Mouse (Mus musculus): Measurements from ENCODE around the gene Adgrb3. TPM values are rescaled to one million over a fixed set of nuclear protein-coding genes. Genes with fewer than 3 reads are reported as not detected.

Adgrb3 gene
- under 1 TPM; 0.12 to 0.23 (median 0.15) TPM for polyA plus RNA-seq (2017; shearing (Covaris generic))

DNA sequence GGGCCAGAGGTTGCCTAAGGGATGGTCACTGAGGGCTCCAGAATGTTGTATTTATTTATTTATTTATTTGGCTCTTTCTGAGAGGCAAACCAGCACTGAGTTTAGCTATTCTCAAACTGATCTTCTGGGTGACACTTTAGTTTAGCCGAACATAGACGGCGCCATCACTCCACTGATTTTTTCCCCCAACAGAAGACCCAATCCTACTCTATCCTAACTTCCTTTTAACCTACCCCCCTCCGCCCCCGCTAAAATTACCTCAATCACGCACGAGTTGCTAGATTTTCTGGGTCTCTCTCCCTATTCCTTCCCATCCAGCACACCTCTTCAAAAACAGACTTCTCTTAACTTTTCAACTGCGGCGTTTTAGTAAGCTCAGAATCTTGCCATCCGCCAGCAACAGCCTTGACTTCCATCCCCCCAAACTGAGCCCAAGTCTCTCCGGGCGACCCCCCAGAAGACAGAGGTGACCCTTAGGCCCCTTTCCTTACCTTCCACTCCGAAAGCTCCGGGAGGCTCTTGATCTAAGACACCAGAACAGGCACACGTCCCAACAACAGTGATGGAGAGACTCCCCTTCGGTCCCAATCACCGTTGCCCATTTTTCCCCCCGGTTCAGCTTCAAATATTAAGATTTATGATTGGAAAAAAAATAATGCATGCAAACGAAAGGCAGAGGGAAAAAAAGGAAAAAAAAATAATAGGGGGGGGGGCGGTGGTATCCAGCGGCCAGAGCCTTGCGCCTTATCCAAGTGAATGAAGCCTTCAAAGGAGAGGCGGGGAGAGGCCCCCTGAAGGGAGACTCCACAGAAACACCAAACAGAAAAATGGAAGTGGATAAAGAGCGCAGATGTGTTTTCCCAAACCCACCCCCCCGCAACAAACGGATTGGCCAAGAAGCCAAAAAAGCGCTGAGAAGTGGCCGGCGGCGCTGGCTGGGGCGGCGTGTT, at the start of gene Adgrb3:
TSS of gene Adgrb3 (minus strand) at position 737 of the 950 bp plus-strand sequence.
- ATAC-seq, result no peak

DNA sequence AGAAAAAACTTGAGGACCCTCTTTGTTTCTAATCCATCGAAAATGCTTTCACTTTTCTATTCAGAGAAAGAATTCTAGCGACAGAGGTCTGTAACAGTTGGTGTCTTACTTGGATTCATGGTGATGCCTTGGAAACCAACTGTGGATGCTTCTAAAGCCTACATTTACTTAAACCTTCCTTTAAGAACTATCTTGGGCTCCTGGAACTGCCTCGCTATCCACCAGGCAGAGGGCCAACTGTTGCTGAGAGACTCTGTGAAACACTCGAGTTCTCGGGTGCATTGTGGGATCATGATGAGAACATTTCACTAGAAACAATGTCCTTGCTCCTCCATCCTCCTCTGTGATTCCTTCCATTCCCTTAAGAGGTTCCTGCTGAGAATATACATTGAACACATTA, 48.0 kb upstream of the Adgrb3 start:
- ATAC-seq, result no peak

DNA sequence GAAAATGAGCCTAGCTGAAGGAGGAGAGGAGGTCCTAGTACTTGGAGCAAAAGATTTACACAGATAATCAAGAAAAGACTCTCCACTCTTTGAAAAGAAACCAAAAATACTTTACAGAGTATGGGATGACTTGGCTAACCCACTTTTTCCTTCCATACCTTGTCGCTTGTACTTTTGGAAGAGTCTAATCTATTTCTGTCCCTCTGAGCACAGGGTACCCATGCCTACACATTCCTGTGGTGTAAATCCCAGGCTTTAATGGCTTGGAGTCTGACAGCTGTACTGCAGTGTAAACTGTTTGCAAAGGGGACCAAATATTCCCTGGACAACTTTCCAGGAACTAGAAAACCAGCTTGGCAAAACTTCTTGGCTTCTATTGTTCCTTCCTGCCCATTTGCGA, 28.0 kb upstream of the Adgrb3 start:
- ATAC-seq, result no peak

DNA sequence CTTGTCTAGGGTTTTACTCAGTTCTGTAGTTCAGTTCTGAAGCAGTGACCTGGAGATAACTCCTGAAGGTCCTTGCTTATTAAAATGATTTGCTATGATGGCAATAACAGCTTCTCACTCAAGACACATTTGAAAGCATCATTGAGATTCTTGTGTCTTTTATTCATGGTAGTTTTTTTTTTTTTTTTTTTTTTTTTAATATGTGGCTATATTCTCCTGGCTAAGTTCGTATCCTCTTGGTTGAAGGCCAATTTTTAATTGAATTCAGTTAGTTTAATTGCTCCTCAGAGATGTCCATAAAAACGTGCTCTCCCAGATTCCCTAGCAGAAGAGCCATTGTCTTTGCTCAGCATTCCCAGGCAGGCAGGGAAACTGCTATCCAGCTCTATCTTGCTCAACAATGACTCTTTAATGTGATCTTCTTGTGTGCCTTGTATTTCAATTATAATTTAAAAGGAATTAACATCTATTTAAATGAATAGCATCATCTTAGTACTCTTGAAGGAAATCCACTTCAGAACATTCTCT, 25.0 kb upstream of the Adgrb3 start:
- no peak for ATAC-seq

DNA sequence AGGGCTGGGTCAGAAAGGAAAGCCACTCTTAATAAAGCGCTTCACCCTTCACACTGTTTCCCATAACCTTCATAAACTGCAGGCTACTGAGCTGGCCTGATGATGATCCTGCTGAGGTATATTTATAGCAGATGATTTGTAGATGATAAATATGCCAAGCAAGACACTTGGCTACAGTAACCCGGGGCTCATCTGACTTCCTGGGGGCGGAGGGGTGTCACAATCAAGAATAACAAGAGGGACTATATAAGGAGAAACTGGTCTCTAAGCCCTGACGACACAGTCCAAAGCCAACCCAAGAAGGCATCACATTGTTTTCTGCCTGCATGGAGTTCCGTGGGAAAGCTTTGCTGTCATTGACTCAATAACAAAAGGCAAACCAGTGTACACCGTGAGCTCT, 2.8 kb upstream of the Adgrb3 start:
- no peak for ATAC-seq

DNA sequence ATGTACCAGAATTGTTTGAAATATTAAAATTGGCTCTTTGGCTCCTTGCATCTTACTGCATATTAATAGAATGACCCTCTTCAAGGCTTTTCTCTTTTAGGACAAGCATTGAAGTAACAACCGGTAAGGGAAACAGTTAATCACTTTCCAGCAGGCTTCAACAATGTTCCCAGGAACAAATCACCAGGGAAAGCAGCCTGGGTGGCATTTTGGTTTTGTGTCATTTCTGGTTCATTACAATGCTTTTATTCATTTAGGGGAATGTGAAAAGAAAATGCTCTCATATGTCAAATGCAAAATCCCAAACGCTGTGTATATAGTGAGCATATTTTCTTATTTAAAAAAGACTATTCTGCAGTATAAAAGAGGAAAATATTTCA, 2.0 kb upstream of the Adgrb3 start:
- ATAC-seq, result no peak

DNA sequence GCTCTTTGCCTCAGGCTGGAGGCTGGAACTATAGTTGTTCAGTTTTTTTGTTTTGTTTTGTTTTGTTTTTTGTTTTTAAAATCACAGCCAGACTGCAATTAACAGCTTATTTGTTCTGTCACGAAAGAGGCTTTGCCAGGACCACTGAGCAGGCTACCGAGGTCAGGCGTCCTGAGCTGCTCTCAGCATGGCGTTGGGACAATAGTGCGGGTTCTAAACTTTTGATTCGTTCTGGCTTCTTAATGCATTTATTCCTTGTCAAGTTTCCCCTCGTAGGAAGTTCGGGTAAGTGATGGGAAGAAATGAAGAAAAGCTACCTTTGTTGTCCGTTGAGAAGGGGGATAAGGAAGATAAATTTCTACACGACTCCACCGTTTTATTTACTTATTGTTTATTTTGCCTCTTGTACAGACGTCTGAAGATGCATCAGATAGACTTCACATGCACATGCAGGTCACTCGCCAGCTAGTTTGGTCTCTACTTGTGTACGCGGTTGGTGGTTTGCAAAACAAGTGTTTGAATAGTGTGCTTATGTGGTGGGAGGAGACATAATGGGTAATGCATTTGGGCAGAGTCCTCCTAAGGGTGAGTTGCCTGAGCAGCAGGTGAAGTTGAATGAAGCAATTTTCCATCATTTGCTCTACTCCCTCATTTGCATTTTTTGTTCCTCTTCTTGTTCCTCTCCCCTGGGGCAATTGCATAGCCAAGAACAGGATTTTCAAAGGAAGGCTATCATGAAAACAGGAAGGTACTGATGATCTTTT, 1.4 kb upstream of the Adgrb3 start:
- ATAC-seq, result no peak

DNA sequence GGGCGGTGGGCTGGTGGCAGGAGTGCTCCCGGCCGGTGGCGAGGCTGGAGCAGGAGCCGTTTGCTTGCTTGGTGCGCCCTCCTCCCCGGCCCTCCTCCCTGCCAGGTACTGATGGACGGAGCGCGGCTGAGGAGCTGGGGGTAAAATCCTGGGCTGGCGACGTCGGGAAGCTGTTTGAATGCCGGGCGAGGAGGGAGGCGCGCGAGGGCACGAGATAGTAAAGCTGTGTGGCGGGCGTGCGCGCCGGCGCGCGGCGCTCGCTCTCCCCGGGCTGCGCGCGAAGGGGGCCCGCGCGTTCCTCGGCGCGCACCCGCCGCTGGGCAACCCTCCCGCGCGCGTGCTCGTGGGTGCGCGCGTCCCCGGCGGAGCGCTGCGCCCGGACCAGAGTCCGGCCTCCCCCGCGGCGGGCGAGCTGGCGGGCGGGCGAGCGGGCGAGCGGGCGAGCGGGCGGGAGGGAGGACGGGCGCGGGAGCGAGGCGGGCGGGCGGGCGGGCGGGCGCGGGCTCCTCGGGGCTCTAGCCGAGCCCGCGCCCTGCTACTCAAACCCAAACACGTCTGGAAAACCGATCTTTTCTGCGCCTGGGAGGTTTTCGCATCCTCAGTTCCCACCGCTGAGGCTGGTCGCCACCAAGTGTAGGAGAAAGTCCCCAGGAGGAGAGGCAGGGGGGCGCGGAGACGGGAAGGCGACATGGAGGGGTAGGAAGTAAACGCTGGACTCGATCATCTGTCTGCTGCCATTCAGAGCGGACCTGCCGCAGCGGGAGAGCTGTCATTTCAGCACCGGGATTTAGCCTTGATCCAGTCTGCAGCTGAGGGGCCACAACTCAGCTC, 629 bp upstream of the Adgrb3 start:
- no peak for ATAC-seq

DNA sequence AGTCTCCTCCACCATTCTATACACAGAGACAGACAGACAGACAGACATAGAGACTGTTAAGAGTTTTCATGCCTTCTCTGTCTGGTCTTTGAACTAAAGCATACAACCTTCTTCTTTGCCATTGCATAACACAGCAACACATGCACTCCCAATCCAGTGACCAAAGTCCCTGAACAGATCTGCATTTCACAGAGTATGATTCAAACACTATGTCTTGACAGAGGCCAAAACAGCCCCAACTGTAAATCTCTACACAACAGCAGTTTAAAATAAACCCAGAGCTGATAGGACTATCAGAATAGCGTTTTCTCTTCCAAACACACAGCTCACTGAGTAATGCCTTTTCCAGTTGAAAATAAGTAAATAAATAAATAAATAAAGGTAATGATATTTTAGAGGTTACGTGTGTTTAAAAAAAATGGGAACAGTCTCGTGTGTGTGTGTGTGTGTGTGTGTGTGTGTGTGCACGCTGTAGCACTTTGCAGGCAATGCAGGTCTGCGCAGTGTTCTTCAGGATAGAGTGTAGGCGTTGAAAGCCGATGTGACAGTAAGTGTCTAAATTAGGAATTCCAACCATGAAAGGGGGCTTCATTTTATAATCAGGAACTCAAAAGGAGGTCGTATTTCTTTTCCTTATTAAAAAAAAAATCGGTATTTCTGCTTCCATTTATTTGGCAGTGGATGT, 1.3 kb downstream of the Adgrb3 start:
- no peak for ATAC-seq

DNA sequence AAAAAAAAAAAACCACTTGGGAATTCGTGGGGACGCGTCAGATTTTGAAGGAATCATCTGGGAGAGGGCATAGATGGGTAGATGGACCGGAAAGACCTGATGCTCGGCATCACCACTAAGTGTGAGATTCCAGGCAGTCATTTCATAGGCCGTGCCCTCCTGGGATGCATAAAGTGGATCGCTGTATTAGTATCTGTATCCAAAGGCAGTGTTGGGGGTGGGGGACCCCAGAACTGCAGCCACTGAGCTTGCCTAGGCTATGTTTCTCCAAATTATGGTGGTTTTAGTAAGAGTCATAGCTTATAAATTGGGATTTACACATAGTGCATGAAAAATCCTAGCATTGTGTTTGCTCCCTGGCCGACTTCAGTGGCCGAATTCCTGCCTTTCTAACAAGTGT, 2.1 kb downstream of the Adgrb3 start:
- ATAC-seq, result no peak

DNA sequence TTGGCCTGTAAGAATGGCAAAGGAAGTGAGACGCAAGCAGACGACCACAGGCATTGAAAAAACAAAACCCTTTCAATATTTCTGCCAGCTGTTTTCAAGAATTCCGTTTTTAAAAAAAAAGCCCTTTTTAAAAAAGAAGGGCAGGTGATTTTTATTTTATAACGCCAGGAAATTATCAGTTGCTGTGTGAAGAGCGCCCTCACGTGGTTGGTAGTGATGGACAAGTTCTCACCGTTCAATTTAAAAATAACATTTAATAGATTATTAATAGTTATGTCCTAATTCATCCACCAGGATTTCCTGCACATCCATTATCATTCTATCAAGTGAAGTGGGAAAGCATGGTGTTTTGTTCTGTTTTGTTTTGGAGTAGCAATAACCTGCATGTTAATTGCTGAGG, 2.7 kb downstream of the Adgrb3 start:
- no peak for ATAC-seq

DNA sequence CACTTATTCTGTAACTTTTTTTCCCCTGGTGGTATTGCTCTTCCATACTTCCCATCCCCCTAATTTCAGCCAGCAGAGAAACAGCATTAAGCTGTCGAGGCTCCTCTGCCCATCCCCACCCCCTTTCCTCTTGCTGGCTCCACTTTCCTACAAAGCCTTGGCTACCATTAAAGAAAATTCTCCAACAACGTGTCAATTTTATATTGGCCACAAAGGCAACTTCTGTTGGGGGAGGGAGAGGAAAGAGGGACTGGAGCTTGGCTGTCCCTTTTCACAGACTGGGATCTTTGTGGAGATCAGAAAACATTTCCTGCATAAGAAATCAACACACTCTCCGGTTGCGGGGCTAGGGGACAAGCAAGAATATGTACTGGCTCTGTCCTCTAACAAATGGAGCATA, 4.9 kb downstream of the Adgrb3 start:
- ATAC-seq, result no peak

DNA sequence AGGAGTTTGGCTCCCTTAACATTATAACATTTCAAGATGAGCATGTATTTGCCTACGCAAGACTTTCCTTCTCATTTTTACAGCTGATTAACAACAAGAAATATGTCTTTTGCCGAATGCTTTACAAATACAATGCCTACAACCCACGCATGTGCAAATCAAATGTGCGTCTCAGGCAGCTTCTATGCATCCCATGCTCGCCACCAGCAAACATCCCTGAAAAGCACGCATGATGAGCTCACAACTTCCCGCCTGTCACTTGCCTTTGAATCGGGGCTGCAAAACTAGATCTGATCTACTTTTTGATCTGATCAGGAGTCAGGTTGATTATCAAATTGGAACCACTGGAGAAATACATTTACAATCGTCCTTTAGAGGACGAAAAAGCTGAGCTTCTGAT, 5.5 kb downstream of the Adgrb3 start:
- ATAC-seq, result no peak

DNA sequence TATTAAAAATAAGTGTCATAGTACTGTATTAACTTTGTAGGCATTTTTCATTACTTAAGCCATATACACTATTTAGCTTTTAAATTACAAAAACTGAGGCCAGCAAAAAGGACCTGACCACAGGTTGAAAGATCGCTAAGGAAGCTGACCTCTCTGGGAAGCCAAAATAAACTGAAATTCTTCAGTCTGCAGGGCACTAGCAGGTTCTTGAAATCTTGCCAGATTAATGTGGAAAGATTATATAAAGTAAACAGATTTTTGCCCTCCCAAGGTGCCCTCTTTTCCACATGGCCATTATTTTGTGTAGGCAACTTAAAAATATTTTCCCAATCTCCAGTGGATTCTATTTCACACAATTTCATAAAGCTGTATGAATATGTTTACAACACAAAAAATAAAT, 14.0 kb downstream of the Adgrb3 start:
- no peak for ATAC-seq

DNA sequence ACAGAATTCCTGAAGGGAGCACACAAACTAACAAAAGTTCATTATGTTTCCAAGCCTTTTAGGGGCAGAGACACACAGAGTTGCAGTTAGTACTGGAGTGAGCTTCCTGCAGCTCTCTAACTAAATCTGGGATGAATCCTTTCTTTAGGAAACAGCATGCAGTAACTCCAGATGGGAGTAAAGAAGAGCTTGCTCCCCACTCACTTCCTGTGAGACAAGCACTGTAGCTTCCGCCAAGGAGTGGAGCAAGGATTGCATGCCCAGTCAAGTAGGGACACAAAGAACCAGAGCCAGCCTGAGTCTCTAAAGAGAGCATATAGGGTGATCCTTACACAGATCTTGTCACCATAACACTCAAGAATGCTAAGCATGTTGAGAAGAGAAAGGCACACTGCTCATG, 50.7 kb downstream of the Adgrb3 start:
- no peak for ATAC-seq

DNA sequence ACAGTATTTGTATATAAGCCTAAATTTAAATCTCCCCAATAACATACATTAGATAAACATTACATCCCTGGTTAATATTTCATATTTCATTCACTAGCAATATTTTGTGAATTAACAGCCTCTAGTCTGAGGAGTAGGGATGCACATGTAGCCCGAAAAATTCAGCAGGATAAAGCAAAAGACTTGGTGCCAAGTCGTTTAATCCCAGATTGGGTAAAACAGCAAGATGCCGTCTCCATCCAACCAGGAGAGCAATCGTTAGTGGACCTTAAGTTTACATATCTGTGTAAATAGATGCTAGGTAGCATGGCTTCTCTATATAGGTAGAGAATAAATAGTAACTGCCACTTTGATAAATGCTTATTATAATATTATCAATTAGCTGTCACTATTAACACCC, 52.0 kb downstream of the Adgrb3 start:
- ATAC-seq, result no peak

DNA sequence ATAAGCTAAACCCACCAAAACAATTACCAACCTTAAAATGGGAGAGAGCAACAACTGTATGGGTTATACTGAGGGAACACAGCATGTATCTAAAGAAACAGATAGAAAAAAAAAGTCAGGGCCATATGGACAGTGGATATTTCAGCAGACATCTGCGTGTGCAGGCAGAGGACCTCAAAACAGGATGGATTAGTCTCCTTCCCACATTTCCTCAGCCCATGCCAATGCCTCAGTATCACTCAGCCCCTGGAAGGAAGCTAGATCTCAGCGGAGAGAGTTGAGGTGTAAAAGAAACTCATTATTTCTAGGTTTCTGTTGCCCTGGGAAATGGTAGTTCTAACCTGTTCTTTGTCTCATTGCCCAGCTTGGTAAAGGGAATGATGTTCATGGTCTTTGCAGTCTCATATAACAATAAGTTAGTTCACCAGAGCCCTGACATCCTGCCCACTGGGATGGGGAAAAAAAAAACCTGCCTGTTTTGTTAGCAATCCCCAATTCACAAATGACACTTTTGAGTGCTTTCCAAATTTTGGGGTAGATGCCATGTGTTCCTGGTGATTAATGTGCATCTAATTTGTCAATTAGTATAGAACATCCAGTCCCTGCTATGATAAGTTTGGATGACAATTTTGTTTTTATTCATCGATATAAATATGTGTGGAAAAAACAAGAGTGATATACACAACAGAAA, 53.9 kb downstream of the Adgrb3 start:
- ATAC-seq, result no peak

DNA sequence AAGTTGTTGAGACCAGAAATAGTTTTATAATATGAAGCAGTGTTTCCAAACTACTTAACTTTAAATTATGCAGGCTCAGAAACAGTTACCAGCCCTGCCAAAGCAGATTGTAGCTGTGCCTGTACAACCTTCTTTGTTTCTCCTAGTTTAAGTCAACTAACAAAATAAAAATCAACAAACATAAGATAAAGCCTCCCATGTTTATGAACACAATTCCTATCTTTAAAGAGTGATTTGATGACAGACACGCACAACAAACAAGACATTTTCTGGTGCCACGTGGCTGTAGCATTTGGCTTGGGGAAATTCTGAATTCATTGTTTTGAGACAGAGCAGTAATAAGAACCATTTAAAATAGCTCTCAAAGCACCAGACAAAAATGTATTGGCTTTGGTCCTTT, 60.5 kb downstream of the Adgrb3 start:
- ATAC-seq, result no peak

DNA sequence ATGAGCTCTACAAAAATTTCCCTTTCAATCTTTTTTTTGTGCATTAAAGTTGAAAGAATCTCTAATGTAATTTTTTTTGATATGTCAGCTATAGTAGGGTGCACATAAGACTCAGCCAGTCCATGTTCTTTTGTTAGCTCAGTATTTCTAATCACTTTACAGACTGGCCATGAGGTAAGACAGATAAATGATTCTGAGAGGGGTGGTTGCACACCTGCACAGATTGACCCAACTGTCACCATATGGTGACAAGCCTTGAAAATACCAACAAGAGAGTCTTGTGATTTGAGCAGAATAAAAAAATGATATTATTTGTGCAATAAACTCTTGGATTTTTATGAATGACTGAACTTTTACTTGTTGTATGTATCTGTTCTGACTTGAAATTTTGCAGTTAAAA, 74.2 kb downstream of the Adgrb3 start:
- ATAC-seq, result no peak

DNA sequence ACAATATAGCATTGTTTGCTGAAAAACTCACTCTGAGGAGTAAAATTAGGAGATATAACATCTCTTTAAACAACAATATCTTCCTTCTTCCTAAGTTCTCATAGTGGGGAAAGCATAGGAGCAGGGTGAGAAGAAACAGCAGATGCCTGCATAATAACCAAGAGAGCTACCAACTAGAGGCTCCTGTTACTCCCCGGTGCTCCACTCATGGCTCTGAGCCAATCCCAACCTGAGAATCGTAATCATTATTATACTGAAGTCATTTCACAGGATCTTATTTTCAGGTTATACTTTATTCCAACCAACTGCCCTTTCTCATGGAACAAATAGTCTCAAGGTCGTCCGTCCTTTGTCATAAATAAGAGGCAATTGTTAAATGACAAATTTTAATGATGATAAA, 75.0 kb downstream of the Adgrb3 start:
- no peak for ATAC-seq

DNA sequence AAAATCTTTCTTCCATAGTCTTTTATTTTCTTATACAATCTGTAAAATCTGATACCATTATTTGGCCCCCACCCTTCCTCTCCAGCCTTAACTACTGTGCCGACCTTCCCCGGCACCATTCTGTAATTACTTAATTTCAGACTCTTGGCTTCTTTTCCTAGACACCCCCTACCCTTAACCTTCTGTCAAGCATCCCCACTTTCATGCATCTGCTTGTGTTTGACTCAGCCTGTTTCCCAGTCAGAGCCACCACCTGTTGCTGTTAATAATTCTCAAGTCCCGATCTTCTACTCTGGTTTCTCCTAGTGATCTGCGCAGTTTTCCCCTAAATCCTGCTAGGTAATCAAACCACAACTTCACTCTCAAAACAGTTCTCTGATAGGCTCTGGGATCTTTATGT, 83.9 kb downstream of the Adgrb3 start:
- ATAC-seq, result no peak

DNA sequence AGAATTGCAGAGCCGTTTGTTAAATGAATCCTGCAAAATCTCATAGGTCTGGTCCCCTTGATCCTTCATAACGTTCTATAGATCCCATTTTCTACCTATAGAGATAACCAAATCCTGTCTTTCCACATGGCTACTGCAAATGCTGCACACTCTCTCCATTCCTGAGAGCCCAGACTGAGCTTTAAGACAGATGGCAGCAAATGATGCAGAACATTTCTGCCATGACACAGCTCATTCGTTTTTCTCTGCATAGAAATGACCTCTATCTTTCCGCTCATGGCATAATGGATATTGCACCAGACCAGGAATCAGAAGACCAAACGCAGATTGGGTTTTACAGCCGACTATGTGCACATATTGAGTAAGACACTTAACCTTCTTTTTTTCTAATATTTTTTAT, 84.8 kb downstream of the Adgrb3 start:
- ATAC-seq, result no peak
